Mouse (Mus musculus) myocyte (in vitro differentiated cells): ENCODE measurements around the gene Onecut1. TPM values are rescaled to one million over a fixed set of nuclear protein-coding genes. Genes with fewer than 3 reads are reported as not detected.

Source experiments
- H3K27me3 ChIP-seq: one replicate; pipeline ENCODE4 v1.6.1; 2011; ENCODE audit not compliant: control insufficient read depth, insufficient read depth, insufficient read length
- H3K36me3 ChIP-seq: one replicate; pipeline ENCODE4 v1.6.1; 2011; ENCODE audit not compliant: control insufficient read depth, insufficient read depth
- H3K4me2 ChIP-seq: one replicate; pipeline ENCODE4 v1.6.1; 2011; ENCODE audit warnings: low read depth, control low read depth
- H3K4me3 ChIP-seq: one replicate; pipeline ENCODE4 v1.5.1; 2011; ENCODE audit warnings: mild to moderate bottlenecking, control low read depth, moderate library complexity
- H3K79me2 ChIP-seq: one replicate; pipeline ENCODE4 v1.6.1; 2011; ENCODE audit not compliant: control insufficient read depth, insufficient read depth
- H3ac ChIP-seq: one replicate; pipeline ENCODE4 v1.6.1; 2011; ENCODE audit not compliant: control insufficient read depth, insufficient read length
- CEBPB ChIP-seq: IDR thresholded peaks from 2 replicates; pipeline ENCODE4 v1.6.1; 2011; ENCODE audit warnings: mild to moderate bottlenecking, moderate library complexity; ENCODE audit not compliant: poor library complexity, insufficient read depth, severe bottlenecking
- E2F4 ChIP-seq: IDR thresholded peaks from one replicate; pipeline ENCODE4 v1.6.1; 2011; ENCODE audit warnings: mild to moderate bottlenecking, control low read depth, moderate library complexity; ENCODE audit not compliant: insufficient read depth
- MAX ChIP-seq: IDR thresholded peaks from one replicate; pipeline ENCODE4 v1.6.1; 2011; ENCODE audit warnings: low read depth, mild to moderate bottlenecking, control low read depth
- MYOD1 ChIP-seq, 3 experiments: IDR thresholded peaks; one replicate each; pipeline ENCODE4 v1.6.1; 2011; ENCODE audit warnings: control low read depth in 2 of 3, low read depth in 2 of 3, mild to moderate bottlenecking in 2 of 3, moderate library complexity in 1 of 3; ENCODE audit not compliant: insufficient read length in 2 of 3, control insufficient read depth in 1 of 3
- MYOG ChIP-seq, 3 experiments: IDR thresholded peaks; one replicate each; pipeline ENCODE4 v1.6.1; 2011; ENCODE audit warnings: control low read depth in 2 of 3, low read depth in 2 of 3, mild to moderate bottlenecking in 2 of 3; ENCODE audit not compliant: insufficient read length in 2 of 3, control insufficient read depth in 1 of 3, insufficient read depth in 1 of 3
- POLR2A ChIP-seq: IDR thresholded peaks from one replicate; pipeline ENCODE4 v1.6.1; 2011; ENCODE audit warnings: low read depth, mild to moderate bottlenecking, control low read depth, moderate library complexity; ENCODE audit not compliant: insufficient read length
- POLR2AphosphoS2 ChIP-seq: IDR thresholded peaks from one replicate; pipeline ENCODE4 v1.6.1; 2011; ENCODE audit warnings: low read depth, control low read depth; ENCODE audit not compliant: insufficient read length
- REST ChIP-seq: IDR thresholded peaks from one replicate; pipeline ENCODE4 v1.6.1; 2011; ENCODE audit warnings: mild to moderate bottlenecking, control low read depth, moderate library complexity; ENCODE audit not compliant: insufficient read depth, insufficient read length
- SRF ChIP-seq: IDR thresholded peaks from one replicate; pipeline ENCODE4 v1.6.1; 2011; ENCODE audit warnings: low read depth; ENCODE audit not compliant: control insufficient read depth, insufficient read length
- TCF12 ChIP-seq: IDR thresholded peaks from one replicate; pipeline ENCODE4 v1.6.1; 2011; ENCODE audit warnings: mild to moderate bottlenecking, control low read depth; ENCODE audit not compliant: poor library complexity, insufficient read depth, severe bottlenecking
- TCF3 ChIP-seq: IDR thresholded peaks from one replicate; pipeline ENCODE4 v1.6.1; 2011; ENCODE audit warnings: low read depth, control low read depth; ENCODE audit not compliant: insufficient read length
- USF1 ChIP-seq: IDR thresholded peaks from one replicate; pipeline ENCODE4 v1.6.1; 2011; ENCODE audit warnings: low read depth, mild to moderate bottlenecking, control low read depth, moderate library complexity
- polyA plus RNA-seq: library from polyadenylated mRNA; unstranded; fragments of >200 nt; fragmentation: generic; extraction: Trizol; gene quantifications from one replicate; pipeline ENCODE4 v1.2.1, GENCODE M21; 2012; ENCODE audit warnings: missing spikeins

Onecut1 gene
- polyA plus RNA-seq, 1 experiment = not detected

GRCm38 (mm10) chr9:74896742-74897141 lies 35.0 kb downstream of the Onecut1 start:
- TF ChIP-seq POLR2AphosphoS2 = no peak
- no peak for TF ChIP-seq MYOG (IDR thresholded peaks at IDR 0.05; ENCODE audit: control insufficient read depth in 1 of 3, insufficient read depth in 1 of 3, insufficient read length in 2 of 3, low read depth in 2 of 3)
- TF ChIP-seq E2F4 = no peak
- no peak for TF ChIP-seq MAX
- peaks cover 5% of the 10 kb centered on the region for H3K27me3 ChIP-seq
- H3K36me3 ChIP-seq = no peaks in the 10 kb centered on the region
- H3ac ChIP-seq = no peak overlapping the region
- H3K79me2 ChIP-seq = no peaks in the 10 kb centered on the region
- no peak overlapping the region for H3K4me3 ChIP-seq
- H3K4me2 ChIP-seq = no peak overlapping the region

- no peaks in the 10 kb centered on the region for H3K36me3 ChIP-seq
- no peak overlapping the region for H3K4me2 ChIP-seq
- no peak for TF ChIP-seq TCF3
- TF ChIP-seq SRF = no peak
- TF ChIP-seq MYOG (IDR thresholded peaks at IDR 0.05; ENCODE audit: control insufficient read depth in 1 of 3, insufficient read depth in 1 of 3, insufficient read length in 2 of 3, low read depth in 2 of 3) = no peak
- no peak for TF ChIP-seq USF1
- TF ChIP-seq CEBPB = no peak
- TF ChIP-seq TCF12 = no peak
- no peak for TF ChIP-seq POLR2AphosphoS2
- TF ChIP-seq MYOD1 (IDR thresholded peaks at IDR 0.05; ENCODE audit: control insufficient read depth in 1 of 3, insufficient read length in 2 of 3, low read depth in 2 of 3) = no peak
- no peak for TF ChIP-seq E2F4
- TF ChIP-seq REST = no peak
- no peak for TF ChIP-seq POLR2A
- no peak for TF ChIP-seq MAX
These were observed 35.8 kb downstream of the Onecut1 start for GRCm38 (mm10) chr9:74897375-74897982.

GRCm38 (mm10) chr9:74900141-74900540 lies 38.4 kb downstream of the Onecut1 start:
- H3K36me3 ChIP-seq = no peaks in the 10 kb centered on the region
- no peaks in the 10 kb centered on the region for H3K79me2 ChIP-seq
- H3K27me3 ChIP-seq = peaks cover 2% of the 10 kb centered on the region
- no peak overlapping the region for H3ac ChIP-seq
- H3K4me3 ChIP-seq = no peak overlapping the region
- no peak overlapping the region for H3K4me2 ChIP-seq
- TF ChIP-seq TCF3 = no peak
- no peak for TF ChIP-seq POLR2A
- TF ChIP-seq SRF = no peak
- TF ChIP-seq E2F4 = no peak
- no peak for TF ChIP-seq TCF12
- TF ChIP-seq REST = no peak
- no peak for TF ChIP-seq POLR2AphosphoS2
- no peak for TF ChIP-seq MYOD1 (IDR thresholded peaks at IDR 0.05; ENCODE audit: control insufficient read depth in 1 of 3, insufficient read length in 2 of 3, low read depth in 2 of 3)
- TF ChIP-seq MYOG (IDR thresholded peaks at IDR 0.05; ENCODE audit: control insufficient read depth in 1 of 3, insufficient read depth in 1 of 3, insufficient read length in 2 of 3, low read depth in 2 of 3) = no peak
- TF ChIP-seq CEBPB = no peak
- no peak for TF ChIP-seq USF1
- TF ChIP-seq MAX = no peak

More at GRCm38 (mm10) chr9:74897375-74897982, 35.8 kb downstream of the Onecut1 start:
- Histone ChIP-seq H3K4me3 (no peak overlapping the region), H3K27me3 (peaks cover 5% of the 10 kb centered on the region), H3ac (no peak overlapping the region), H3K79me2 (no peaks in the 10 kb centered on the region)

- H3K4me3 ChIP-seq = no peak overlapping the region
These were observed 43.3 kb downstream of the Onecut1 start for GRCm38 (mm10) chr9:74904866-74905508.

More at GRCm38 (mm10) chr9:74904866-74905508, 43.3 kb downstream of the Onecut1 start:
- H3ac ChIP-seq = no peak overlapping the region
- no peaks in the 10 kb centered on the region for H3K79me2 ChIP-seq
- H3K36me3 ChIP-seq = no peaks in the 10 kb centered on the region
- peak overlapping the region; percentile 50 for H3K4me2 ChIP-seq
- TF ChIP-seq E2F4 (no peak), USF1 (no peak), CEBPB (no peak), TCF12 (no peak), POLR2A (no peak), POLR2AphosphoS2 (no peak)
- H3K27me3 ChIP-seq = no peaks in the 10 kb centered on the region
